Mouse (Mus musculus) neural tube, embryonic 10.5 days (tissue): Measurements from ENCODE around the gene Edem1.

Source experiments
- DNase-seq: peaks from one replicate; pipeline ENCODE4 v3.0.0-alpha.2; 2017; ENCODE audit warnings: low spot score; ENCODE audit errors: extremely low spot score

Gene Edem1

GRCm38 (mm10) chr6:108828234-108828868 is at the start of gene Edem1:
Gene Edem1, plus strand, starts transcription at chr6:108828641.
- peak; percentile 97 for DNase-seq

GRCm38 (mm10) chr6:108781865-108782264 is 46.6 kb upstream of the Edem1 start:
- DNase-seq = no peak

GRCm38 (mm10) chr6:108782526-108783183 is 45.8 kb upstream of the Edem1 start, which contains the start of gene Arl8b:
Gene Arl8b, plus strand, starts transcription at chr6:108783099.
- peak; percentile 95 for DNase-seq

- no peak for DNase-seq
These were observed 45.1 kb upstream of the Edem1 start for GRCm38 (mm10) chr6:108783184-108783881.

- DNase-seq = no peak
These were observed 44.4 kb upstream of the Edem1 start for GRCm38 (mm10) chr6:108784056-108784455.

GRCm38 (mm10) chr6:108784796-108785195 is 43.6 kb upstream of the Edem1 start:
- DNase-seq = no peak

- no peak for DNase-seq
These were observed 42.9 kb upstream of the Edem1 start for GRCm38 (mm10) chr6:108785551-108785950.

GRCm38 (mm10) chr6:108791498-108791897 is 36.9 kb upstream of the Edem1 start:
- DNase-seq = no peak

GRCm38 (mm10) chr6:108795912-108796311 is 32.5 kb upstream of the Edem1 start:
- no peak for DNase-seq

GRCm38 (mm10) chr6:108796706-108797105 is 31.7 kb upstream of the Edem1 start:
- DNase-seq = no peak

- DNase-seq = no peak
These were observed 23.2 kb upstream of the Edem1 start for GRCm38 (mm10) chr6:108805194-108805593.

GRCm38 (mm10) chr6:108805871-108806270 is 22.6 kb upstream of the Edem1 start:
- no peak for DNase-seq

- DNase-seq = no peak
These were observed 21.0 kb upstream of the Edem1 start for GRCm38 (mm10) chr6:108807446-108807845.

GRCm38 (mm10) chr6:108808786-108809185 is 19.7 kb upstream of the Edem1 start:
- DNase-seq = no peak

- no peak for DNase-seq
These were observed 18.2 kb upstream of the Edem1 start for GRCm38 (mm10) chr6:108810237-108810636.

GRCm38 (mm10) chr6:108812134-108812533 is 16.3 kb upstream of the Edem1 start:
- no peak for DNase-seq

GRCm38 (mm10) chr6:108817510-108817909 is 10.9 kb upstream of the Edem1 start:
- no peak for DNase-seq

- no peak for DNase-seq
These were observed 3.5 kb upstream of the Edem1 start for GRCm38 (mm10) chr6:108824816-108825545.

GRCm38 (mm10) chr6:108826070-108826469 is 2.4 kb upstream of the Edem1 start:
- no peak for DNase-seq

- no peak for DNase-seq
These were observed 1.0 kb upstream of the Edem1 start for GRCm38 (mm10) chr6:108827336-108827920.

GRCm38 (mm10) chr6:108828872-108829271 is 431 bp downstream of the Edem1 start:
- no peak for DNase-seq
